Mouse (Mus musculus) heart, postnatal 0 days (tissue): ENCODE data around the gene Pgrmc2.

Experiments used
- CTCF ChIP-seq: IDR thresholded peaks from 2 replicates; pipeline ENCODE4 v1.5.1; 2016; ENCODE audit warnings: antibody characterized with exemption, control low read depth, low read depth
- EP300 ChIP-seq: IDR thresholded peaks from 2 replicates; pipeline ENCODE4 v1.6.1; 2016; ENCODE audit warnings: antibody characterized with exemption, low read depth

DNA sequence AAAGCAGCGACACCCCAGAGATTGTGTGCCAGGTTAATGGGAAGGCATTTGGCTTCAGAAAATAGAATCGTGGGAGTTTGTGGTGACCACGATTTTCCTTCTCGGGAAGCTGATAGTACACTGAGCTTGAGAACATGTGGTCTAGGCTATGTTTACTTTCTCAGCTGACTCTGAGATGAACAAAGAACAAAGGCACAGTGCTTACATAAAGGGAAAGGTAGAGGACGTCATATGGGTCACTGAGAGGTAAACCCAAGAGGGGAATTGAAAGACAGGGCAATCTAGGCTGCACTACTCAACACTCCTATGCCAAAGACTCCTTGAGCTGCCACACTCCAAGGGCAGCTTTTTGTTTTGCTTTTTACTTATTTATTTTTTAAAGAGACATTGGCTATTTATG lies 35.3 kb upstream of the Pgrmc2 start:
- TF ChIP-seq EP300 (no peak), CTCF (no peak)
